Mouse (Mus musculus): ENCODE measurements at regions not wholly inside any gene's neighbourhood (a gene's known extent, or its start where the extent isn't known, plus 50 kb on each side); places are given as distances from the start of the nearest gene placed in this dataset.

DNA sequence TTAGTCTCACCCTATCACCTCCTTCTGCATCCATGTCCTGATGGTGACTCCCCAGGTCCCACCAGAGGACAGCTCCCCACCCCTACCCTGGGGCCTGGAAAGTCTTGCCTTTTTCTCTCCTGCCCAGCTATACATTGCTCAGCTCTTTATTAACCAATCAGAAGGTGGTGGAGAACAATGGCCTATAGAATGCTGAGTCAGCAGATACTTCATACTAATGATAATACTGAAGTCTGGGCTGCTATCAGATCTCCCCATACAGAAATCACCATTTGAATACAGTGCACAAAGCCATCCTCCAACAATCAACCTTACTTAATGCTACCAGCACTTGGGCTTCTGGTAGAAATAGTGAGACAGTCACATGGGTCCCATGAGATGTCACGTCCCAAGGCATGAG is 141.2 kb upstream of the Map3k1 start:
- WGBS: 89% methylated on average over 1 of the region's 1 CpGs
- Histone ChIP-seq H3K27me3 (ENCODE audit: insufficient read depth, poor library complexity, severe bottlenecking) (no peaks in the 10 kb centered on the region), H3K4me1 (replicated peaks) (peaks cover 9% of the 10 kb centered on the region), H3K9me3 (no peaks in the 10 kb centered on the region), H3K27ac (no peak overlapping the region), H3K36me3 (no peaks in the 10 kb centered on the region), H3K4me3 (no peak overlapping the region)
- no peak for DNase-seq (ENCODE audit: low spot score)

DNA sequence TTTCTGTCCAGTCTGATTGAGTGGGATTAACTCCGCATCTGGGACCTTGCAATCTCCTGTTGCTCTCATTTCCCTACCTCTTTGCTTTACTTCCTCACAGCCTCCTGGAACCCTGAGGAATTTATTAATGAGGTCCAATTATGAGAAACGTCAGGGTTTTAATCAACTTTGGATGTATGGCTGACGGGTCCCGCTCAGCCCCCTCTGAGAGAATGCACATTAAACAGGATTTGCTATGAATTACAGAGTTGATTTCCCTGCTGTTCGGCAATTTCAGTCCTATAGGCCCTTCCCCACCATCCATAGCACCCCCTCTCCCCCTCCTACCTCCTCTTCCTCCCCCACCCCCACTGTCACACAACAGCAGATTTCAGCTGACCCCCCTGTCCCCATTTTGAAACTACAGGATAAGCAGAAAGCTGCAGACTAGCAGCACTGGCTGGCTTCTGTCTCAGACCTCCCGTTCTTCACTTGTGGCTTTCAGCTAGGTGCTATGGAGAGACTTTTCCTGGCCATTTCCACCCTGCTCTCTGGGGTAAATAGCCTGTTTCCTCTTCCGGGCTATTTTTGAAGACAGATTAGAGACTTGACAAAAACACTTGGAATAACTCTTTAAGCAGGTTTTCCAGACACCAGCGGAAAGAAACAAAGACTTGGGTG is 145.2 kb upstream of the Map3k1 start:
- no peak for DNase-seq (ENCODE audit: low spot score)
- H3K27me3 ChIP-seq (ENCODE audit: insufficient read depth, poor library complexity, severe bottlenecking): no peaks in the 10 kb centered on the region
- 0 out of 2 replicates have a peak overlapping the region, but pooled peaks have one; percentile 29 for H3K27ac ChIP-seq
- no peaks in the 10 kb centered on the region for H3K9me3 ChIP-seq
- WGBS: 79% methylated on average over 8 of the region's 8 CpGs
- no peaks in the 10 kb centered on the region for H3K36me3 ChIP-seq
- H3K4me3 ChIP-seq: no peak overlapping the region
- peaks cover 9% of the 10 kb centered on the region for H3K4me1 ChIP-seq (replicated peaks)

DNA sequence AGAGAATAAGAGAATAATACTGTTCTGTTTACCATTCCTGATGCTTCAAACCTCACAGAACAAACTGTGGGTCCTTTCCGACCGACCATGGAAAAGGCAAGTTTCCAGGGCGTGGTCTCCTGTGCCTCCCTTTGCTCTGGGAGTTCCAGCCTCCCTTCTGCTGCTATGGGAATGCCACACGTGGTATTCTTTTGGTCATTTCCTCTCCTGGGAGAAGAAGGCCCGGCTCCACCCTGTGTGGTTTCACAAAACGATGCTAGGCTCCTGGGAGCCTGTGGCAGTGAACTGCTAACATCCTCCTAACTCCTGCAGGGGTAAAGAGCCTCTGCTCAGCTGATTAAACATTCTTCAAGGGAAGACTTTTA is 145.7 kb upstream of the Map3k1 start:
- DNase-seq (ENCODE audit: low spot score): no peak
- no peak overlapping the region for H3K4me3 ChIP-seq

DNA sequence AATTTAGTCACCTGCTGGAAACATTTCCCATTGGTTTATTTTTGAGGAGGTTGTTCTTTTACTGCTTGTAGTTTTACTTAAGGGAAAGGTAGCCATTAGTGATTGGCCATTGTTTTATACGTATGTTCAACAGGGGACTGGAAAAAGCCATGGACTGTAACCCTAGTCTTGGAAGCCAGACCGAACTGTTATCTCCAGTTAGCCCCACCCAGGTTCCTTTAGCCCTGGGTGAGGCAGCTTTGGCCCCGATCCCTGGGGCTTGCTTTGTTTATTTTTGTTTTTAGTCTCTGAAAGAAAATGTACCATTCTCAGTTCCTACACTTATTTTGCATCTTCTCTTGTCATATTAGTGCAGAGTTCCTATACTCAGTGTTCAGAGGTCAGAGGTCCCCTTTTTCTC is 148.3 kb upstream of the Map3k1 start:
- no peak for DNase-seq (ENCODE audit: low spot score)
- Histone ChIP-seq H3K36me3 (no peaks in the 10 kb centered on the region), H3K4me3 (no peak overlapping the region), H3K27me3 (ENCODE audit: insufficient read depth, poor library complexity, severe bottlenecking) (no peaks in the 10 kb centered on the region), H3K27ac (no peak overlapping the region), H3K9me3 (no peaks in the 10 kb centered on the region), H3K4me1 (replicated peaks) (peaks cover 9% of the 10 kb centered on the region)
- 79% methylated on average over 3 of the region's 3 CpGs for WGBS

More for the DNA sequence above, 145.7 kb upstream of the Map3k1 start:
- H3K36me3 ChIP-seq: no peaks in the 10 kb centered on the region
- H3K4me1 ChIP-seq (replicated peaks): peaks cover 9% of the 10 kb centered on the region
- 0 out of 2 replicates have a peak overlapping the region, but pooled peaks have one; percentile 29 for H3K27ac ChIP-seq
- H3K27me3 ChIP-seq (ENCODE audit: insufficient read depth, poor library complexity, severe bottlenecking): no peaks in the 10 kb centered on the region
- H3K9me3 ChIP-seq: no peaks in the 10 kb centered on the region
- WGBS: 33% methylated on average over 6 of the region's 6 CpGs

DNA sequence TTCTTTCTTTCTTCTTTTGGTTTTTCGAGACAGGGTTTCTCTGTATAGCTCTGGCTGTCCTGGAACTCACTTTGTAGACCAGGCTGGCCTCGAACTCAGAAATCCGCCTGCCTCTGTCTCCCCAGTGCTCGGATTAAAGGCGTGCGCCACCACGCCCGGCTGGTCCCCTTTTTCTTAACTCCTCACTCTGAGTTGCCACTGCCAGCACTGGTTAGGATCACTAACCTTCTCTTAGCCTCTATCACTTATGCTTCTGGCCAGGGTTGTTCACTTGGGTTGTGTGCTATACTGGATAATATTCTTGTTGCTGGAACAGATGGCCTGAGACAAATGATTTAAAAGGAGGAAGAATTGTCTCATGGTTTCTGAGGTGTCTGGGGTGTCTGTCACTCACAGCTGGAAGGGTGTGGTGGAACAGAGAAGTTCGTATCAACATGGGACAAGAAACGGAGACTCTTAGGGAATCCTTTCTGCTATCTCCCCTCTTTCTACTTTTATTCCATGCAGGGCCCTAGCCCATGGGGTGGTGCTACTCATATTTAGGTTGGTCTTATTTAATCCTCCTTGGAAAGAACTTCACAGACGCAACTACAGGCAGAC is 149.0 kb upstream of the Map3k1 start:
- DNase-seq (ENCODE audit: low spot score): no peak
- no peak overlapping the region for H3K4me3 ChIP-seq
- no peaks in the 10 kb centered on the region for H3K27me3 ChIP-seq (ENCODE audit: insufficient read depth, poor library complexity, severe bottlenecking)
- no peaks in the 10 kb centered on the region for H3K36me3 ChIP-seq
- H3K9me3 ChIP-seq: no peaks in the 10 kb centered on the region
- H3K27ac ChIP-seq: no peak overlapping the region
- 93% methylated on average over 11 of the region's 11 CpGs for WGBS
- peaks cover 9% of the 10 kb centered on the region for H3K4me1 ChIP-seq (replicated peaks)

DNA sequence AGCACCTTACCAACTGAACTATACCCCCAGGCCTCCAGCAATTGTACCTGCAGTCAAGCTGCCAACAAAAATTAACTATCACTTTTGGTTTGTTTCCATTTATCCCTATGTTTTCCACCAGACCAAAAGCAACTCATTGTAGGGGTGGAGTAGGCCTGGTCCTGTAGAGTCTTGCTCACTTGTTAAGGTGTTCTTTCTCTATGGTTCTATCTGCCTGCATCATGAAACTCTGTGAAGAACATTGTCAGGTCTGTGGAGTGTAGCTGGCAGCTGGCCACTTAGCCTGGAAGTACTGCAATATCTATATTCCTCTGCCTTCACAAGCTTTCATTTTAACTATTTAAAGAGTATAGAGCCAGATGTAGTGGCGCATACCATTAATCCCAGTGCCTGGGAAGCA is 149.6 kb upstream of the Map3k1 start:
- peaks cover 13% of the 10 kb centered on the region for H3K4me1 ChIP-seq (replicated peaks)
- WGBS: 88% methylated on average over 1 of the region's 1 CpGs
- no peaks in the 10 kb centered on the region for H3K27me3 ChIP-seq (ENCODE audit: insufficient read depth, poor library complexity, severe bottlenecking)
- no peak for DNase-seq (ENCODE audit: low spot score)
- no peak overlapping the region for H3K4me3 ChIP-seq
- no peaks in the 10 kb centered on the region for H3K9me3 ChIP-seq
- no peaks in the 10 kb centered on the region for H3K36me3 ChIP-seq
- no peak overlapping the region for H3K27ac ChIP-seq

DNA sequence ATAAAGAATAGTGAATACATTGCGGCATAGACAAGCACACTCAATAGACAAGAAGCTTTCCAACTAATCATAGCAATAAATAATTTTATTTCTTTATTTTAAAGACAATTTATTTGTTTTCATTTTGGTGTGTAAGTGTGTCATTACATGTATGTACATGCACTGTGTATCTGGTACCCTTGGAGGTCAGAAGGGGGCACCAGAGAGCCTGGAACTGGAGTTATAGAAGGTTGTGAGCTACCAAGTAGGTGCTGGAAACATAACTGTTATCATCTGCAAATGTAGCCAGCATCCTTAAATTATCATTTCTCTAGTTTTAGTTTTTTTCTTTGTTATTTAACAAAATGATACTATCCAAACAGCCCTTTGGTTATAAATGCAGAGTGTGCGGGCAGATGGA is 151.2 kb upstream of the Map3k1 start:
- H3K9me3 ChIP-seq: no peaks in the 10 kb centered on the region
- H3K4me3 ChIP-seq: no peak overlapping the region
- peaks cover 6% of the 10 kb centered on the region; the same call in 1 of the 2 replicates for H3K4me1 ChIP-seq (replicated peaks)
- H3K36me3 ChIP-seq: no peaks in the 10 kb centered on the region
- H3K27me3 ChIP-seq (ENCODE audit: insufficient read depth, poor library complexity, severe bottlenecking): no peaks in the 10 kb centered on the region
- no peak for DNase-seq (ENCODE audit: low spot score)
- no peak overlapping the region for H3K27ac ChIP-seq
- WGBS: 97% methylated on average over 2 of the region's 2 CpGs

DNA sequence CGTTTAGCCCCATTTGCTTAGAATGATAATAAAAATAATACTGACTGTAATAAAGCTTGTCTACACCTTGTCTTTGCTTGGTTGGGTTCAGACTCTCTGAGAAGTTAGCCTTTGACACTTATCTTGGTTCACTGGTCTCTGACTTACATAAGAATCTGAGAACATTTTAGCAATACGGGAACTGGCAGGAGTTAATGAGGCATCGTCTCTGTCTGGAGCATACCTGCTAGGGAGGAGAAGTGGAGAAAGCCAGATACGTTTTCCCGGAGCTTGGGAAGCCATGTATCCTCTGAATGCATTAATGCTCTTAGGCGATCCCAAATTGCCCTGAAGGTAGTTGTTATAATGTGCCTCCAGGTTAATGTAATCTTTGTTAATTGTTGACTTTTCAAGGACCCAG is 152.6 kb upstream of the Map3k1 start:
- H3K4me3 ChIP-seq: no peak overlapping the region
- no peak for DNase-seq (ENCODE audit: low spot score)
- no peak overlapping the region for H3K27ac ChIP-seq
- H3K4me1 ChIP-seq (replicated peaks): peaks cover 10% of the 10 kb centered on the region
- WGBS: 84% methylated on average over 6 of the region's 6 CpGs
- H3K9me3 ChIP-seq: no peaks in the 10 kb centered on the region
- no peaks in the 10 kb centered on the region for H3K27me3 ChIP-seq (ENCODE audit: insufficient read depth, poor library complexity, severe bottlenecking)
- H3K36me3 ChIP-seq: no peaks in the 10 kb centered on the region

DNA sequence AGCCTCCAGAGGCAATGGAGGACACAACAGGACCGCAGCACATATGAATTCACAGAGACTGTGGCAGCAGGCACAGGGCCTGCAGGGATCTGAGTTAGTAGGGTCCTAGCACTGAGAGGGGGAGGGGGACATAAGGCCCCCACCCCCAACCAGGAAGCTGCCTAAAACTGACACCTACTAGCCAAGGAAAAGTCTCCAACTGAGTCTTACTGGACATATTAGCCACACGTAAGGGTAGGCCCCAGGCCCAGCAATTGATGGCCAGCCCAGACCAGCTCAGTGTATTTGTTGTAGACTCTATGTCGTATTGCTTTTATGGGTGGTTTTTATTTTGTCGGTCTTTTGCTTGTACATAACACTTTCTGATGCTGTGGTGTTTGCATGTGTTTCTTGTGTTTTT is 153.4 kb upstream of the Map3k1 start:
- DNase-seq (ENCODE audit: low spot score): no peak
- H3K27ac ChIP-seq: no peak overlapping the region
- 89% methylated on average over 4 of the region's 4 CpGs for WGBS

DNA sequence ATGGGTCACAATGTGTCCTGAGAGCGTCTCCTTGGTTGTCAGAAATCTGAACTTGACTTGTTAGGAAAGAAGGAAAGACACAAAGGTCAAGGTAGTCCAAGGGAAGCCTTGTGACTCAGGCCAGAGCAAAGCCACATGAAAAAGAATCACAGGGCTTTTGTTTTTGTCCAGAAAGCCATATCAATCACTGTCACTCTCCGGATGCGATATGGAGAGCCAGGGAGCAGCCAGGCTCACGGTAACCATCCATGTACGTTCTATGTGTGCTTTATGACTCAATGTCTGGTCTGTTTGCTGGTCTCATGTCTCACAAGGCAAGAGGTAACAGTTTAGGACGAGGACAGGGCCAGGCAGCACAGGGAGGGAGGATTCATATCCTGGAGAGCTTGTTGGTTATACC is 157.3 kb upstream of the Map3k1 start:
- peaks cover 25% of the 10 kb centered on the region for H3K4me1 ChIP-seq (replicated peaks)
- 67% methylated on average over 6 of the region's 6 CpGs for WGBS
- H3K27ac ChIP-seq: 0 out of 2 replicates have a peak overlapping the region, but pooled peaks have one; percentile 24
- no peak overlapping the region for H3K4me3 ChIP-seq
- no peaks in the 10 kb centered on the region for H3K27me3 ChIP-seq (ENCODE audit: insufficient read depth, poor library complexity, severe bottlenecking)
- no peak for DNase-seq (ENCODE audit: low spot score)
- no peaks in the 10 kb centered on the region for H3K9me3 ChIP-seq
- no peaks in the 10 kb centered on the region for H3K36me3 ChIP-seq

More for the DNA sequence above, 153.4 kb upstream of the Map3k1 start:
- H3K4me3 ChIP-seq: no peak overlapping the region
- H3K4me1 ChIP-seq (replicated peaks): peaks cover 13% of the 10 kb centered on the region
- H3K27me3 ChIP-seq (ENCODE audit: insufficient read depth, poor library complexity, severe bottlenecking): no peaks in the 10 kb centered on the region
- H3K9me3 ChIP-seq: no peaks in the 10 kb centered on the region
- H3K36me3 ChIP-seq: no peaks in the 10 kb centered on the region

DNA sequence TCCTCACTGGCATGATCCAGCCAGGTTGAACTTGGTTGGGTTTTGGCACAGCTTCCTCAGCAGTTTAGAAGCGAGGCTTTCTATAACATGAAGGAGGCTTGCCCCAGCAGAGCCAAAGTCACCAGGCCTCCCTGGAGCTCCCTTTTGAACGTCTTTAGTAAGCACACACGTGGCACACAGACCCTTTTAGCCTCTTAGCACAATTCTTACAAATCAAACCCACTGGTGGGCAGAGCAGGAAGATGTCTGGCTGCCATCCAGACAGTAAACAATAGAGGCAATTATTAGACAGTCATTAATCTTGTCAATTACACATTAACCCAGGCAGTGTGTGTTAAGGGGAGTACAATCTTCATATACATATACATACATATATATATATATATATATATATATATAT is 157.8 kb upstream of the Map3k1 start:
- no peak overlapping the region for H3K4me3 ChIP-seq
- no peaks in the 10 kb centered on the region for H3K9me3 ChIP-seq
- no peaks in the 10 kb centered on the region for H3K36me3 ChIP-seq
- H3K27me3 ChIP-seq (ENCODE audit: insufficient read depth, poor library complexity, severe bottlenecking): no peaks in the 10 kb centered on the region
- WGBS: 51% methylated on average over 3 of the region's 3 CpGs
- no peak for DNase-seq (ENCODE audit: low spot score)
- peaks cover 25% of the 10 kb centered on the region for H3K4me1 ChIP-seq (replicated peaks)
- no peak overlapping the region for H3K27ac ChIP-seq

DNA sequence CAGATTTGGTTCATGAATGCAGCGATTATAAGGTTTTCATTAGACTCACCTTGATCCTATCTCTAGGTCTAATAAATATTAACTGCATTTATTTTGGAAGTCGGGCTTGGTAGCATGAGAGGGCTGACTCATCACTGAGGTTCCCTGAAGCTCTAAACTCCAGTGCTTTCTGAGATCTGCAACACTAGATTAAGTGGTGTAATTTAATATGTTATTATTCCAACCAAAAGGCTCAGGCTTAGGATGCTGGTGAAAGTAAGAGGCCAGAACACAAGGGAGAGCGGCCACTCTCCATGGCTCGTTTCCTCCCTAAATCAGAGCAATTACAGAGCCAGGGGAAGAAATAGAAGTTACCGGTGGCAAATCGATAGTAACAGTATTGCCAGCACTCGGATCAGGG is 159.4 kb upstream of the Map3k1 start:
- 82% methylated on average over 7 of the region's 7 CpGs for WGBS
- H3K27ac ChIP-seq: no peak overlapping the region
- no peak overlapping the region for H3K4me3 ChIP-seq
- no peaks in the 10 kb centered on the region for H3K27me3 ChIP-seq (ENCODE audit: insufficient read depth, poor library complexity, severe bottlenecking)
- no peak for DNase-seq (ENCODE audit: low spot score)
- H3K4me1 ChIP-seq (replicated peaks): peaks cover 23% of the 10 kb centered on the region
- H3K36me3 ChIP-seq: no peaks in the 10 kb centered on the region
- H3K9me3 ChIP-seq: no peaks in the 10 kb centered on the region

DNA sequence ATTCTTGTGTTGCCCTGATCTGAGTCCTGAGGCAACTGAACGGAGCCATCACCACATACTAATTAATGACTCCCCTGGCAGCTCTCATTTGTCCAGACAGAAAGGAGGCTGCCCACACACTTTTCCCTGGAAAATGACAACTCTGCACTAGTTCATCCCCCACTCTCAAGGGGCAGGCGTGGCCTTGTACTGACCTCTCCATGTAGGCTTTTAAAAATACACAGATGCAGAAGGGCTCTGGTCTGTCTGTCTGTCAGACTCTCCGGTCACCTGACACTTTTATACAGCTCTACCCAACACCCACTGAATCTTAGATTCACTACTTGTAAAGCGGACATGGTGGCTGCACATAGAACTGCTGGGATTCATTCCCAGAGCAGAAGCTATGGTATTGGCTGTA is 165.5 kb upstream of the Map3k1 start:
- Histone ChIP-seq H3K27ac (no peak overlapping the region), H3K4me1 (replicated peaks) (peaks cover 12% of the 10 kb centered on the region), H3K27me3 (ENCODE audit: insufficient read depth, poor library complexity, severe bottlenecking) (no peaks in the 10 kb centered on the region), H3K4me3 (no peak overlapping the region), H3K9me3 (no peaks in the 10 kb centered on the region), H3K36me3 (no peaks in the 10 kb centered on the region)
- no peak for DNase-seq (ENCODE audit: low spot score)
- WGBS: 67% methylated on average over 4 of the region's 4 CpGs
